Mouse (Mus musculus): ENCODE results near the gene Cpt1a. TPM values are rescaled to one million over a fixed set of nuclear protein-coding genes. Genes with fewer than 3 reads are reported as not detected.
A peak's percentile ranks its signal among the peaks of the same experiment; 100 is the strongest.

The Cpt1a gene
- total and polyA plus RNA-seq, 2 experiments from 2014 or later, result 49.8 to 79.4 TPM

DNA sequence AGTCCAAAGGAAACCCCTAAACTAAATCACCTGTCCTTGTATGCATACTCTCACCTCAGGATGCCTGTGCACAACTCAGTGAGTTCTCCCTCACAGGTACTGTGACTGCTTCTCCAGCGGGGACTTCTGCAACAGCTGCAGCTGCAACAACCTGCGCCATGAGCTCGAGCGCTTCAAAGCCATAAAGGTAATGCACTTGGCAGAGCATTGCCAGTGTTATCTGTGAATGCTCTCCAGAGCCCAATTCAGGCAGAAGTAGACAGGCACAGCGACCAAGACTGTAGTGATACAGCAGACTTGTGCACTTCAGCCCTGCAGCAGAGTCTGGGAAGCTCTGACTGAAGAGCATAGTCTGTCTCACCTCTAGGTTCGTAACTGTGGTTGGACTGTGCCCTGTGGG, 80.3 kb downstream of the Cpt1a start:
- Histone ChIP-seq H3K4me2 (ENCODE audit: low read depth, low read length) (0 out of 2 replicates have a peak overlapping the region, but pooled peaks have one; percentile 7), H3K4me3 (ENCODE audit: low read depth, low read length) (no peak overlapping the region), H3K9ac (replicated peaks; ENCODE audit: low read depth, low read length) (no peak overlapping the region), H3K27me3 (ENCODE audit: control insufficient read depth, insufficient read depth, low read length) (no peaks in the 10 kb centered on the region), H3K9me3 (replicated peaks; ENCODE audit: control insufficient read depth, low read length) (no peaks in the 10 kb centered on the region), H3K4me1 (ENCODE audit: control insufficient read depth, insufficient read depth) (peaks cover 5% of the 10 kb centered on the region), H3K27ac (ENCODE audit: low read depth) (no peak overlapping the region), H3K36me3 (replicated peaks; ENCODE audit: control insufficient read depth, insufficient read depth, low read length) (peaks cover 14% of the 10 kb centered on the region)
- peak; percentile 35; the same call in 1 of the 2 replicates for ATAC-seq (ENCODE audit: insufficient read depth, low read depth)
- DNase-seq (ENCODE audit: low spot score), result no peak
- 34% methylated on average over 6 of the region's 6 CpGs for WGBS
- TF ChIP-seq CTCF (IDR thresholded peaks at IDR 0.05; ENCODE audit: low read depth) (no peak), EP300 (IDR thresholded peaks at IDR 0.05; ENCODE audit: low read depth) (no peak)

DNA sequence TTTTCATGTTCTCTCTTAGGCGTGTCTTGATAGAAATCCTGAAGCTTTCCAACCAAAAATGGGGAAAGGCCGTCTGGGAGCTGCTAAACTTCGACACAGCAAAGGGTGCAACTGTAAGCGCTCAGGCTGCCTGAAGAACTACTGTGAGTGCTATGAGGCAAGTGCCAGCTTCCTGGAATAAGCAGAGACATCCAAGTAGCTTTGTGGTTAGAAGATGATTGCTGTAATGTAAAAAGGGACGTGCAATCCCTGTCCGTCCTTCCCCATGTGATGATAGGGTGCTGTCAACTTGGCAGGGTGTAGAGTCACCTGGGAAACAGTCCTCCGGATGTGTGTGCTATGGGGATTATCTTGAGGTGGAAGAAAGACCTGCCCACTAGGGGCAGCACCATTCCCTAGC, 81.9 kb downstream of the Cpt1a start:
- WGBS, result 87% methylated on average over 7 of the region's 7 CpGs

DNA sequence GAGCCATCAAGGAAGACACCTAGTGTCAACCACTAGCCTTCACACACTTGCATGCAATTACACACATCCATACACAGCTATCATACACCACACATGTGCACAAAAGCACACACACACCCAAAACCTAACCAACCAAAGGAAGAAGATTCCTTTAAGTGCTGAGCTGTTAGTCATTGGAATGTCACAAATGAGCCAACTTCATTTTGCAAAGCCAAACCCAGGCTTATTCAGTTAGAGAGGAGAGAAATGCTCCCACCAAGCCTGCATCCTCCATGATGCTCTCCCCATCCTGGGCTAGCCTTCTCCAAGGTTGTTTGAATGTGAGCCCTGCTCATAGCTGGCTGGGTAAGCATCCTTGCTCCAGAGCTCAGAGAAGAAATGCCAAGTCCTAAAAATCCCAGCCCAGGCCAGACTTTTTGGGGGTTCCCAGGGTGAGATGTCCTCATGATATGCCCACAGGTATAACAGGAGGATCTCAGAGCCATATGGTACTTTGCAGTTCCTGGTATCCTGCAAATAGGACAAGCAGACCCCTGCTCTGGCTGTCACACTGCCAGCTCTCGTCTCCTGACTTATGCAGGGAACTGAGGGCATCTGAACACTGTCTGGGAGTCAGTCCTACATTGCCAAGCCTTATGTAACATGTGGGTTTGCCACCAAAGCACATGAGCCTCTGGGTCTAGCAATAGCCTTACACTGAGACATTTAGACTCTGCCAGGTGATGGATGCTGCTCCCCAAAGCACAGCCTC, 83.6 kb downstream of the Cpt1a start:
- H3K27me3 ChIP-seq (ENCODE audit: control insufficient read depth, insufficient read depth, low read length), result no peaks in the 10 kb centered on the region
- no peak overlapping the region for H3K4me2 ChIP-seq (ENCODE audit: low read depth, low read length)
- H3K4me3 ChIP-seq (ENCODE audit: low read depth, low read length), result no peak overlapping the region
- H3K9me3 ChIP-seq (replicated peaks; ENCODE audit: control insufficient read depth, low read length), result no peaks in the 10 kb centered on the region
- peaks cover 19% of the 10 kb centered on the region for H3K36me3 ChIP-seq (replicated peaks; ENCODE audit: control insufficient read depth, insufficient read depth, low read length)
- TF ChIP-seq CTCF (IDR thresholded peaks at IDR 0.05; ENCODE audit: low read depth) (no peak), EP300 (IDR thresholded peaks at IDR 0.05; ENCODE audit: low read depth) (no peak)
- ATAC-seq (ENCODE audit: insufficient read depth, low read depth), result no peak
- no peak overlapping the region for H3K27ac ChIP-seq (ENCODE audit: low read depth)
- H3K9ac ChIP-seq (replicated peaks; ENCODE audit: low read depth, low read length), result no peak overlapping the region
- WGBS, result 68% methylated on average over 1 of the region's 1 CpGs
- DNase-seq (ENCODE audit: low spot score), result no peak
- peaks cover 5% of the 10 kb centered on the region for H3K4me1 ChIP-seq (ENCODE audit: control insufficient read depth, insufficient read depth)

More for the DNA sequence above, 81.9 kb downstream of the Cpt1a start:
- TF ChIP-seq CTCF (IDR thresholded peaks at IDR 0.05; ENCODE audit: low read depth), result no peak
- no peak for TF ChIP-seq EP300 (IDR thresholded peaks at IDR 0.05; ENCODE audit: low read depth)
- Histone ChIP-seq H3K4me3 (ENCODE audit: low read depth, low read length) (no peak overlapping the region), H3K9ac (replicated peaks; ENCODE audit: low read depth, low read length) (no peak overlapping the region), H3K4me1 (ENCODE audit: control insufficient read depth, insufficient read depth) (peaks cover 5% of the 10 kb centered on the region), H3K27ac (ENCODE audit: low read depth) (no peak overlapping the region), H3K27me3 (ENCODE audit: control insufficient read depth, insufficient read depth, low read length) (no peaks in the 10 kb centered on the region), H3K9me3 (replicated peaks; ENCODE audit: control insufficient read depth, low read length) (no peaks in the 10 kb centered on the region), H3K36me3 (replicated peaks; ENCODE audit: control insufficient read depth, insufficient read depth, low read length) (peaks cover 19% of the 10 kb centered on the region), H3K4me2 (ENCODE audit: low read depth, low read length) (no peak overlapping the region)
- ATAC-seq (ENCODE audit: insufficient read depth, low read depth) (no peak), DNase-seq (ENCODE audit: low spot score) (no peak)

DNA sequence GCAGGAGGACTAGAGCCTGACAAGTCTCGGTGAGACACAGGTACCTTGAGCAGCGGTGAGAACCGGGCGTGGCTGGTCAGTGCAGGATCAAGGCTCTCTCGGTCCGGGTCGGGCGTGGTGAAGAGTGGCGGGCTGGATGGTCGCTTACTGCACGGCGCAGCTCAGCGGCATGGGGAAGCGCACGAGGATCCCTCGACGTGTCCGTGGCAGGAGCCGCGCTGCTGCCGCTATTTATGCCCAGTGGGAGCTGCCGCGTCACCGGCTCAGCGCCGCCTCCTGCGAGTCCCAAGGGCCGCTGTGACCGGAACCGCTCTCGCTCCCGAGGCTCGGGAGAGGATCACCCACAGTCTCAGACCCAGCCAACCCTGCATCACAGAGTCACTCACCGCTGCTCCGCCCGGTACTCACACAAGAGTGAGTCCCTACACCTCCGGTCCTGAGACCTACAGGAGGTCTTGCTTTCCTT, 92.2 kb downstream of the Cpt1a start, which contains the start of gene Gal:
TSS of gene Gal (minus strand) at position 277 of the 466 bp plus-strand sequence.
- Histone ChIP-seq H3K27ac (ENCODE audit: low read depth) (no peak within 1 kb of the TSS), H3K36me3 (replicated peaks; ENCODE audit: control insufficient read depth, insufficient read depth, low read length) (no peaks in the 10 kb centered on the region), H3K4me3 (ENCODE audit: low read depth, low read length) (peak within 1 kb of the TSS; percentile 36), H3K9ac (replicated peaks; ENCODE audit: low read depth, low read length) (0 out of 2 replicates have a peak within 1 kb of the TSS, but pooled peaks have one; percentile 13), H3K4me1 (ENCODE audit: control insufficient read depth, insufficient read depth) (0 out of 2 replicates have a peak, but pooled peaks cover 6% of the 10 kb centered on the region), H3K27me3 (ENCODE audit: control insufficient read depth, insufficient read depth, low read length) (peaks cover 32% of the 10 kb centered on the region), H3K9me3 (replicated peaks; ENCODE audit: control insufficient read depth, low read length) (no peaks in the 10 kb centered on the region), H3K4me2 (ENCODE audit: low read depth, low read length) (peak within 1 kb of the TSS; percentile 50)
- ATAC-seq (ENCODE audit: insufficient read depth, low read depth) (peak; percentile 53), DNase-seq (ENCODE audit: low spot score) (no peak)
- 1% methylated on average over 37 of the region's 37 CpGs for WGBS
- TF ChIP-seq EP300 (IDR thresholded peaks at IDR 0.05; ENCODE audit: low read depth) (no peak), CTCF (IDR thresholded peaks at IDR 0.05; ENCODE audit: low read depth) (no peak)

DNA sequence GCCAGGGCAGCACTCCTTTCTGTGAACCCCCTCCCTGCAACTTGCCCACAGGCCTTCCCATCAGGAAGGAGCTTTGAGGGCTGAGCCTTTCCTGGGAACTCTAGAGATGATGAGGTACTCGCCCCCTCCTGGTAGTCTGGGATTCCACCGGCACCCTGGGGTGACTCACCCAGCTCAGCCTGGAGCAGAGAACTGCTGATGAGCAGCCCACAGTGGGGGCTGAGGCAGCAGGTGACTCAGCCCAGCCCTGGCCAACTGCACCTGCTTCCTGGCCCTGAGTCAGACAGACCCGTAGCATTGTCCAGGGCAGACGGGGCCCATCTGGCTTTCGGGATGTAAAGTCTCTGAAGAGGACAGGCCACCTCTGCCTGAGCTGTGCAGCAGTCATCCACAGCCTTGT, 97.1 kb downstream of the Cpt1a start:
- H3K4me3 ChIP-seq (ENCODE audit: low read depth, low read length), result no peak overlapping the region
- H3K36me3 ChIP-seq (replicated peaks; ENCODE audit: control insufficient read depth, insufficient read depth, low read length), result no peaks in the 10 kb centered on the region
- peaks cover 11% of the 10 kb centered on the region for H3K27me3 ChIP-seq (ENCODE audit: control insufficient read depth, insufficient read depth, low read length)
- H3K4me1 ChIP-seq (ENCODE audit: control insufficient read depth, insufficient read depth), result 0 out of 2 replicates have a peak, but pooled peaks cover 3% of the 10 kb centered on the region
- WGBS, result 40% methylated on average over 5 of the region's 5 CpGs
- H3K9ac ChIP-seq (replicated peaks; ENCODE audit: low read depth, low read length), result no peak overlapping the region
- no peak overlapping the region for H3K4me2 ChIP-seq (ENCODE audit: low read depth, low read length)
- DNase-seq (ENCODE audit: low spot score) (no peak), ATAC-seq (ENCODE audit: insufficient read depth, low read depth) (no peak; the same call in 1 of the 2 replicates)
- no peak overlapping the region for H3K27ac ChIP-seq (ENCODE audit: low read depth)
- H3K9me3 ChIP-seq (replicated peaks; ENCODE audit: control insufficient read depth, low read length), result no peaks in the 10 kb centered on the region
- TF ChIP-seq EP300 (IDR thresholded peaks at IDR 0.05; ENCODE audit: low read depth), result no peak
- TF ChIP-seq CTCF (IDR thresholded peaks at IDR 0.05; ENCODE audit: low read depth), result no peak
